Mouse (Mus musculus): ENCODE measurements at regions not wholly inside any gene's neighbourhood (a gene's known extent, or its start where the extent isn't known, plus 50 kb on each side); places are given as distances from the start of the nearest gene placed in this dataset.
A peak's percentile ranks its signal among the peaks of the same experiment; 100 is the strongest.

DNA sequence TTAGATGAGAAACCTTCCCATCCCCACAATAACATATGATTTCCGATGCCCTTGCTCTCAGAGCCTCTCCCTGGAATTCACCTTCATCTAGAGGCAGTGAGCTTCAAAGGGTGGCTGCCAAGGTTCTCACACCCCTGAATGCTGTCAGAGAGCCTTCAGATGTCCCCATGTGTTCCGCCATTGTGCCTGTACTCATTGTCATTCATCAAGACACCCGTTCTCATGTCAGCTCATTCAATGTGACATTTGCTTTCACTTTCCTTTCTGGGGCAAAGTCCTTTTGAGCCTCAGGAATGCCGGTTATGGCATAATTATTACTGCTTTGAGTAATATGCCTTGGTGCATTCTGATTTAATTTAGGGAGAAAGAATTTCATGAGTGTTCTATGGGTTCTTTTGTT, 99.1 kb upstream of the Kbtbd8 start:
- no peaks in the 10 kb centered on the region for H3K9me3 ChIP-seq (ENCODE audit: control insufficient read depth)
- no peak for TF ChIP-seq CTCF (IDR thresholded peaks at IDR 0.05; ENCODE audit: low read depth)
- no peak overlapping the region for H3K4me3 ChIP-seq (ENCODE audit: low read depth, low read length)
- no peak overlapping the region for H3K9ac ChIP-seq (ENCODE audit: low read depth, low read length)
- WGBS = 40% methylated on average over 4 of the region's 4 CpGs
- no peaks in the 10 kb centered on the region for H3K36me3 ChIP-seq (ENCODE audit: control insufficient read depth, insufficient read depth)
- 0 out of 2 replicates have a peak overlapping the region, but pooled peaks have one; percentile 21 for H3K4me2 ChIP-seq (replicated peaks; ENCODE audit: low read depth)
- H3K27ac ChIP-seq (ENCODE audit: low read depth, low read length) = no peak overlapping the region
- 0 out of 2 replicates have a peak, but pooled peaks cover 4% of the 10 kb centered on the region for H3K4me1 ChIP-seq (replicated peaks; ENCODE audit: control insufficient read depth, insufficient read depth, low read length)
- 0 out of 2 replicates have a peak, but pooled peaks cover 4% of the 10 kb centered on the region for H3K27me3 ChIP-seq (replicated peaks; ENCODE audit: control insufficient read depth, insufficient read depth, low read length)
- ATAC-seq = no peak

DNA sequence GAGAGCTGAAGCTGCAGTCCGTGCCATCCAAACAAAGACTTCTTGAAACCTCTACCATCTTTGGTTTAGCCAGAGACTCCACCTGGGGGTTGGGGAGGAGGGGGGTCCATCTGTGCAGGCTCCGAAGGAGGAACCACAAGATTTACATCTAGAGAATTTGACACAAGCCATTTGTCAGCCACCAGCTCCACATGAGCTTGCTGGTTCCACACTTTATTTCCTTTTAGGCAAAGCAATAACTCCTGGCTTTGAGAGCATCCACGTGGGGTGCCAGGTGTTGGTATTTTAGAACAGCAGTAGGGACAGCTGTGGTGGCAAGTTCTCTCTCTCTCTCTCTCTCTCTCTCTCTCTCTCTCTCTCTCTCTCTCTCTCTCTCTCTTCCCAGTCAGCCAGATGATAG, 99.6 kb upstream of the Kbtbd8 start:
- no peak for ATAC-seq
- WGBS = 70% methylated on average over 3 of the region's 3 CpGs

DNA sequence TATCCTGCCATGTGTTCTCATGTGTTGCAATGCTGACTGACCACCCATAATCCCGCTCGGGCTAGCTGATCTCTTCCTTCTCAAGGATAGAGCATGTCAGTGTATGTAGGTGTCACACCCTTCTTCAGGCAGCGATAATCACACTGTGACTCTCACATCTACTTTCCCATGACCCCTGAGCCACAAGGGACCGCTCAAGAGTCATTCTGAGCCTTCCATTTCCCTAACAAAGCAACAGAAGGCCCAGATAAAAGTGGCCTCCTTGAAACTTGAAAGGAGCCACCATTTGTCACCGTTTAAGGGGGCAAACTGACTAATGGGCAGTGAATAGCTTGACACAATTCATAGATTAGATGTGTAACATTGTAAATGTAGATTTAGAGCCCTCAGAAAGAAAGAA, 103.9 kb upstream of the Kbtbd8 start:
- Histone ChIP-seq H3K9ac (ENCODE audit: low read depth, low read length) (no peak overlapping the region), H3K36me3 (ENCODE audit: control insufficient read depth, insufficient read depth) (no peaks in the 10 kb centered on the region), H3K4me1 (replicated peaks; ENCODE audit: control insufficient read depth, insufficient read depth, low read length) (0 out of 2 replicates have a peak, but pooled peaks cover 4% of the 10 kb centered on the region), H3K27me3 (replicated peaks; ENCODE audit: control insufficient read depth, insufficient read depth, low read length) (no peaks in the 10 kb centered on the region), H3K9me3 (ENCODE audit: control insufficient read depth) (no peaks in the 10 kb centered on the region), H3K4me2 (replicated peaks; ENCODE audit: low read depth) (no peak overlapping the region), H3K27ac (ENCODE audit: low read depth, low read length) (no peak overlapping the region), H3K4me3 (ENCODE audit: low read depth, low read length) (no peak overlapping the region)
- WGBS = 52% methylated on average over 5 of the region's 5 CpGs
- ATAC-seq = no peak
- no peak for TF ChIP-seq CTCF (IDR thresholded peaks at IDR 0.05; ENCODE audit: low read depth)

More for the DNA sequence above, 99.6 kb upstream of the Kbtbd8 start:
- no peak for TF ChIP-seq CTCF (IDR thresholded peaks at IDR 0.05; ENCODE audit: low read depth)
- H3K4me1 ChIP-seq (replicated peaks; ENCODE audit: control insufficient read depth, insufficient read depth, low read length) = 0 out of 2 replicates have a peak, but pooled peaks cover 4% of the 10 kb centered on the region
- H3K4me2 ChIP-seq (replicated peaks; ENCODE audit: low read depth) = 0 out of 2 replicates have a peak overlapping the region, but pooled peaks have one; percentile 21
- 0 out of 2 replicates have a peak, but pooled peaks cover 4% of the 10 kb centered on the region for H3K27me3 ChIP-seq (replicated peaks; ENCODE audit: control insufficient read depth, insufficient read depth, low read length)
- no peaks in the 10 kb centered on the region for H3K36me3 ChIP-seq (ENCODE audit: control insufficient read depth, insufficient read depth)
- no peak overlapping the region for H3K9ac ChIP-seq (ENCODE audit: low read depth, low read length)
- no peaks in the 10 kb centered on the region for H3K9me3 ChIP-seq (ENCODE audit: control insufficient read depth)
- no peak overlapping the region for H3K27ac ChIP-seq (ENCODE audit: low read depth, low read length)
- H3K4me3 ChIP-seq (ENCODE audit: low read depth, low read length) = no peak overlapping the region

DNA sequence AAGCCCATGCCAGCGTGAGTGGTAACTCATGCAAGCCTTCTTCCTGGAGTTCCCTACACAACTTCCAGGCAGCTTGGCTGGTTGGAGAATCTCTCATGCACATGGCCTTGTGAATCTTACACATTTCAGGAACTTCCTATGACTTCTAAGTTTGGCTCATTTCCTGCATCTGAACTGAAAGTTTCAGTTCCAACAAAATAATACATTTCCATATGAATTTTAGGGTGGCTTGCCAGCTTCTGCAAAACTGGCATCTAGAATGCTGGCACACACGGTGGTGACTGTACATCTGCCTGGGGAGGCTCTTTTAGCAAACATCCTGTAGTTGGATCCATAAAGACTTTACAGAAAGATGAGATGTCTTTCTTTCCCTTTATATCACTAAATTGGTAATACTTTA, 110.6 kb upstream of the Kbtbd8 start:
- Histone ChIP-seq H3K27me3 (replicated peaks; ENCODE audit: control insufficient read depth, insufficient read depth, low read length) (no peaks in the 10 kb centered on the region), H3K36me3 (ENCODE audit: control insufficient read depth, insufficient read depth) (no peaks in the 10 kb centered on the region), H3K4me3 (ENCODE audit: low read depth, low read length) (no peak overlapping the region), H3K4me1 (replicated peaks; ENCODE audit: control insufficient read depth, insufficient read depth, low read length) (no peaks in the 10 kb centered on the region), H3K9ac (ENCODE audit: low read depth, low read length) (no peak overlapping the region), H3K27ac (ENCODE audit: low read depth, low read length) (no peak overlapping the region), H3K4me2 (replicated peaks; ENCODE audit: low read depth) (no peak overlapping the region), H3K9me3 (ENCODE audit: control insufficient read depth) (no peaks in the 10 kb centered on the region)
- no peak for ATAC-seq
- 82% methylated on average over 2 of the region's 2 CpGs for WGBS
- TF ChIP-seq CTCF (IDR thresholded peaks at IDR 0.05; ENCODE audit: low read depth) = no peak

DNA sequence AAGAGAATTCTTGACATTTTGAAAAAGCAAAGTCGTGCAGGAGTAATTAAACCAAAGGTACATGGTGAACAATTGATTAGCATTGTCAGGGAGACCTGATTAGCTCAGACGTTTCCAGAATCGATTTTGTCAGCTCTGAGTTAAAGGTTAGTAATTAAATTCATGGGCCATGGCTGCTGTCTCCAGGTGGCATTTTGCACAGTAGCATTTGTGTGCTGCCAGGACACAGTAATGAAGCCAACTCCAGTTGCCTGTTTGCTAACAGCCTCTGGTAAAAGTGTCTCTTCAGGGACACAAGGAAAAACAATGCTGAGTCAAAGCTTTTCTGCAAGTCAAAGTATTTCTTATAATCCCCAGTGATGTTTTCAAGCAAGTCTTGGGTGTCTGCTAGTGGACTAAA, 113.3 kb upstream of the Kbtbd8 start:
- no peaks in the 10 kb centered on the region for H3K9me3 ChIP-seq (ENCODE audit: control insufficient read depth)
- 35% methylated on average over 3 of the region's 3 CpGs for WGBS
- no peak overlapping the region for H3K4me3 ChIP-seq (ENCODE audit: low read depth, low read length)
- H3K4me1 ChIP-seq (replicated peaks; ENCODE audit: control insufficient read depth, insufficient read depth, low read length) = no peaks in the 10 kb centered on the region
- no peaks in the 10 kb centered on the region for H3K36me3 ChIP-seq (ENCODE audit: control insufficient read depth, insufficient read depth)
- H3K4me2 ChIP-seq (replicated peaks; ENCODE audit: low read depth) = no peak overlapping the region
- no peaks in the 10 kb centered on the region for H3K27me3 ChIP-seq (replicated peaks; ENCODE audit: control insufficient read depth, insufficient read depth, low read length)
- no peak for TF ChIP-seq CTCF (IDR thresholded peaks at IDR 0.05; ENCODE audit: low read depth)
- H3K27ac ChIP-seq (ENCODE audit: low read depth, low read length) = no peak overlapping the region
- ATAC-seq = no peak
- H3K9ac ChIP-seq (ENCODE audit: low read depth, low read length) = no peak overlapping the region

DNA sequence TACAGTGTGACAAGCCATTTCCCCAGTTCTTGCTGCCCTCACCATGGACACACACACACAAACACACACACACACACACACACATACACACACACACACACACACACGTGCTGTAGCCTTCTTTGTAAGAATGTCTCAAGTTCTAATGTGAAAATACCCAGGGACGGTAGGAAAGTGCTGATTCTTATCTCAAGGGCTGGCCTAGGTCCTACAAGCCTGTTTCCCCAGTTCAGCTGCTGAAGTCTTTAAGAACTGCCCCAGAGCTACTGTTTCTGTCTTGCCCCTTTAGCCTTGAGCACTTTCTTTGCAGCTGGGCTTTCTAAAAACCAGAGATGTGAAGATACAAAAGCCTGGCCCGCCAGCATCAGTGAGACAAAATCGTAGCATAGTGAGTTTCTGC, 117.5 kb upstream of the Kbtbd8 start:
- no peak overlapping the region for H3K27ac ChIP-seq (ENCODE audit: low read depth, low read length)
- no peak overlapping the region for H3K4me2 ChIP-seq (replicated peaks; ENCODE audit: low read depth)
- WGBS = 57% methylated on average over 4 of the region's 4 CpGs
- H3K4me1 ChIP-seq (replicated peaks; ENCODE audit: control insufficient read depth, insufficient read depth, low read length) = no peaks in the 10 kb centered on the region
- no peaks in the 10 kb centered on the region for H3K9me3 ChIP-seq (ENCODE audit: control insufficient read depth)
- H3K36me3 ChIP-seq (ENCODE audit: control insufficient read depth, insufficient read depth) = no peaks in the 10 kb centered on the region
- H3K4me3 ChIP-seq (ENCODE audit: low read depth, low read length) = no peak overlapping the region
- no peak overlapping the region for H3K9ac ChIP-seq (ENCODE audit: low read depth, low read length)
- TF ChIP-seq CTCF (IDR thresholded peaks at IDR 0.05; ENCODE audit: low read depth) = no peak
- no peak for ATAC-seq
- H3K27me3 ChIP-seq (replicated peaks; ENCODE audit: control insufficient read depth, insufficient read depth, low read length) = no peaks in the 10 kb centered on the region

DNA sequence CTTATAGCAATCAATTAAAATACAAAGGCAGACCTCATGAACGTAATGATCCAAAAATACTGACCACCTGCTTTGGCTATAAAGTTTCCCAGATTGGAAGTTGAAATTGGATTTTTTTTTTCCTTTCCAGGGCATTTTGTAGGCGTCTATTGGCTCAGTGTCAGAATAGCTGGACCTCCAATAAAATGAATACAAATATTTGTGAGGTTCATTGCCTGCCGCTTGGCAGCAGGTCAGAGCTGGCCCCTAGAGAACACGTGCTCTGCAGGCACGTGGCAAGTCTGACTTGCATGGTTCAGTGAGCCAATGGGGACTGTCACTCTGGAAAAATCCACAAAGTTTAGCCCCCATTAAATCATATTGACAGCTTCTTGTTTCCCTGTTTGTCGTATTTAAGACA, 118.0 kb upstream of the Kbtbd8 start:
- WGBS = 44% methylated on average over 6 of the region's 6 CpGs

More for the DNA sequence above, 118.0 kb upstream of the Kbtbd8 start:
- H3K36me3 ChIP-seq (ENCODE audit: control insufficient read depth, insufficient read depth) = no peaks in the 10 kb centered on the region
- no peak overlapping the region for H3K4me3 ChIP-seq (ENCODE audit: low read depth, low read length)
- ATAC-seq = no peak
- no peaks in the 10 kb centered on the region for H3K9me3 ChIP-seq (ENCODE audit: control insufficient read depth)
- H3K9ac ChIP-seq (ENCODE audit: low read depth, low read length) = no peak overlapping the region
- no peaks in the 10 kb centered on the region for H3K4me1 ChIP-seq (replicated peaks; ENCODE audit: control insufficient read depth, insufficient read depth, low read length)
- no peaks in the 10 kb centered on the region for H3K27me3 ChIP-seq (replicated peaks; ENCODE audit: control insufficient read depth, insufficient read depth, low read length)
- H3K4me2 ChIP-seq (replicated peaks; ENCODE audit: low read depth) = no peak overlapping the region
- no peak for TF ChIP-seq CTCF (IDR thresholded peaks at IDR 0.05; ENCODE audit: low read depth)
- H3K27ac ChIP-seq (ENCODE audit: low read depth, low read length) = no peak overlapping the region
